Mouse (Mus musculus): ENCODE data around the gene Arpc2. TPM values are rescaled to one million over a fixed set of nuclear protein-coding genes. Genes with fewer than 3 reads are reported as not detected.

Arpc2 gene
- polyA plus RNA-seq (2015; fragmentation: Nextera tagmentation; extraction: Ambion mirVana), result 298 and 366 TPM in 2 replicates

GRCm38 (mm10) chr1:74235938-74236589 is at the start of gene Arpc2:
Arpc2 (plus strand) TSS chr1:74236084.

GRCm38 (mm10) chr1:74194445-74194844 is 41.4 kb upstream of the Arpc2 start, which contains the start of gene Cxcr1:
Cxcr1 (minus strand) TSS chr1:74194631.

GRCm38 (mm10) chr1:74278538-74278937 is 42.7 kb downstream of the Arpc2 start, which contains the start of gene Gpbar1:
Gpbar1 (plus strand) TSS chr1:74278550.

GRCm38 (mm10) chr1:74284543-74285160 is 48.8 kb downstream of the Arpc2 start, which contains the start of the genes Aamp and Pnkd:
Aamp (minus strand) TSS chr1:74284738.
Pnkd (plus strand) TSS chr1:74284930.

GRCm38 (mm10) chr1:74305522-74305921 is 69.6 kb downstream of the Arpc2 start, which contains the start of gene Tmbim1:
Tmbim1 (minus strand) TSS chr1:74305622.

Small RNA genes lying within 50 kb of the gene (microRNA-seq; reads per million reads assigned to microRNA genes)
- gene Mir1928 (ENCODE audit: borderline replicate concordance, insufficient number of aligned reads), result not detected

Other genes with a start within 250 kb of the Arpc2 start
- 61.2 and 72.3 TPM in 2 replicates for gene Tns1, start 111.6 kb upstream of the Arpc2 start, polyA plus RNA-seq (2015; fragmentation: Nextera tagmentation; extraction: Ambion mirVana)
- gene Rufy4, start 110.5 kb upstream of the Arpc2 start, polyA plus RNA-seq (2015; fragmentation: Nextera tagmentation; extraction: Ambion mirVana), result 0.58 and 1.1 TPM in 2 replicates
- 0.35 and 0.47 TPM in 2 replicates for gene Cxcr2, start 82.1 kb upstream of the Arpc2 start, polyA plus RNA-seq (2015; fragmentation: Nextera tagmentation; extraction: Ambion mirVana)
- gene Cxcr1, start 41.5 kb upstream of the Arpc2 start, polyA plus RNA-seq (2015; fragmentation: Nextera tagmentation; extraction: Ambion mirVana), result not detected in 2 replicates
- gene Gpbar1, start 42.5 kb downstream of the Arpc2 start, polyA plus RNA-seq (2015; fragmentation: Nextera tagmentation; extraction: Ambion mirVana), result 0.62 and 0.69 TPM in 2 replicates
- 163 and 251 TPM in 2 replicates for gene Aamp, start 48.7 kb downstream of the Arpc2 start, polyA plus RNA-seq (2015; fragmentation: Nextera tagmentation; extraction: Ambion mirVana)
- gene Pnkd, start 48.8 kb downstream of the Arpc2 start, polyA plus RNA-seq (2015; fragmentation: Nextera tagmentation; extraction: Ambion mirVana), result 116 and 139 TPM in 2 replicates
- 44.2 and 66.5 TPM in 2 replicates for gene Tmbim1, start 69.5 kb downstream of the Arpc2 start, polyA plus RNA-seq (2015; fragmentation: Nextera tagmentation; extraction: Ambion mirVana)
- 0.16 and 0.52 TPM in 2 replicates for gene Catip, start 126.0 kb downstream of the Arpc2 start, polyA plus RNA-seq (2015; fragmentation: Nextera tagmentation; extraction: Ambion mirVana)
- 9.2 and 14.0 TPM in 2 replicates for gene Slc11a1, start 139.1 kb downstream of the Arpc2 start, polyA plus RNA-seq (2015; fragmentation: Nextera tagmentation; extraction: Ambion mirVana)
- 46.5 and 55.3 TPM in 2 replicates for gene Ctdsp1, start 155.4 kb downstream of the Arpc2 start, polyA plus RNA-seq (2015; fragmentation: Nextera tagmentation; extraction: Ambion mirVana)
- 0.35 and 0.50 TPM in 2 replicates for gene Vil1, start 173.3 kb downstream of the Arpc2 start, polyA plus RNA-seq (2015; fragmentation: Nextera tagmentation; extraction: Ambion mirVana)

Measured in adrenal gland, postnatal 0 days (tissue).